Mouse (Mus musculus): ENCODE data around the gene St8sia6. TPM values are rescaled to one million over a fixed set of nuclear protein-coding genes. Genes with fewer than 3 reads are reported as not detected.
A peak's percentile ranks its signal among the peaks of the same experiment; 100 is the strongest.

The St8sia6 gene
- total and polyA plus RNA-seq, 3 experiments, result 0.74 to 1.7 (median 1.2) TPM

- no peaks in the 10 kb centered on the region for H3K27me3 ChIP-seq (ENCODE audit: control insufficient read depth, insufficient read depth, low read length)
- WGBS, result 66% methylated on average over 7 of the region's 7 CpGs
These were observed 36.5 kb downstream of the St8sia6 start for GRCm38 (mm10) chr2:13757412-13757811.

GRCm38 (mm10) chr2:13755733-13756132 is 38.1 kb downstream of the St8sia6 start:
- H3K9ac ChIP-seq (ENCODE audit: low read depth, low read length), result no peak overlapping the region
- no peak overlapping the region for H3K27ac ChIP-seq
- intact Hi-C loops (cut with DNase I), result no loop called here
- no peaks in the 10 kb centered on the region for H3K79me2 ChIP-seq (replicated peaks; ENCODE audit: control insufficient read depth, insufficient read depth, low read length)
- peaks cover 1% of the 10 kb centered on the region for H3K4me1 ChIP-seq (ENCODE audit: control insufficient read depth, insufficient read depth, low read length)
- H3K4me3 ChIP-seq, result no peak overlapping the region
- DNase-seq, result no peak
- no peaks in the 10 kb centered on the region; the same call in 1 of the 2 replicates for H3K36me3 ChIP-seq (ENCODE audit: control insufficient read depth, insufficient read depth, low read length)
- WGBS, result 80% methylated on average over 4 of the region's 4 CpGs
- H3K27me3 ChIP-seq (ENCODE audit: control insufficient read depth, insufficient read depth, low read length), result no peaks in the 10 kb centered on the region
- TF ChIP-seq POLR2A (IDR thresholded peaks at IDR 0.05; ENCODE audit: insufficient read depth, low read depth, low read length), result no peak
- TF ChIP-seq CTCF (IDR thresholded peaks at IDR 0.05), result no peak
- TF ChIP-seq EP300 (IDR thresholded peaks at IDR 0.05; ENCODE audit: insufficient read depth, low read depth, low read length), result no peak

More at GRCm38 (mm10) chr2:13757412-13757811, 36.5 kb downstream of the St8sia6 start:
- H3K4me3 ChIP-seq, result no peak overlapping the region
- no peak overlapping the region for H3K9ac ChIP-seq (ENCODE audit: low read depth, low read length)
- intact Hi-C loops (cut with DNase I), result no loop called here
- H3K36me3 ChIP-seq (ENCODE audit: control insufficient read depth, insufficient read depth, low read length), result no peaks in the 10 kb centered on the region; the same call in 1 of the 2 replicates
- TF ChIP-seq POLR2A (IDR thresholded peaks at IDR 0.05; ENCODE audit: insufficient read depth, low read depth, low read length), result no peak
- TF ChIP-seq EP300 (IDR thresholded peaks at IDR 0.05; ENCODE audit: insufficient read depth, low read depth, low read length), result no peak
- no peak for TF ChIP-seq CTCF (IDR thresholded peaks at IDR 0.05)
- H3K27ac ChIP-seq, result no peak overlapping the region
- H3K4me1 ChIP-seq (ENCODE audit: control insufficient read depth, insufficient read depth, low read length), result peaks cover 1% of the 10 kb centered on the region
- H3K79me2 ChIP-seq (replicated peaks; ENCODE audit: control insufficient read depth, insufficient read depth, low read length), result no peaks in the 10 kb centered on the region
- DNase-seq, result no peak

GRCm38 (mm10) chr2:13751691-13752090 is 42.2 kb downstream of the St8sia6 start:
- TF ChIP-seq POLR2A (IDR thresholded peaks at IDR 0.05; ENCODE audit: insufficient read depth, low read depth, low read length) (no peak), CTCF (IDR thresholded peaks at IDR 0.05) (no peak), EP300 (IDR thresholded peaks at IDR 0.05; ENCODE audit: insufficient read depth, low read depth, low read length) (no peak)
- WGBS, result 88% methylated on average over 1 of the region's 1 CpGs
- H3K36me3 ChIP-seq (ENCODE audit: control insufficient read depth, insufficient read depth, low read length), result peaks cover 6% of the 10 kb centered on the region

GRCm38 (mm10) chr2:13750777-13751176 is 43.1 kb downstream of the St8sia6 start:
- H3K27me3 ChIP-seq (ENCODE audit: control insufficient read depth, insufficient read depth, low read length), result no peaks in the 10 kb centered on the region
- TF ChIP-seq EP300 (IDR thresholded peaks at IDR 0.05; ENCODE audit: insufficient read depth, low read depth, low read length) (no peak), CTCF (IDR thresholded peaks at IDR 0.05) (no peak), POLR2A (IDR thresholded peaks at IDR 0.05; ENCODE audit: insufficient read depth, low read depth, low read length) (no peak)
- H3K9ac ChIP-seq (ENCODE audit: low read depth, low read length), result no peak overlapping the region
- intact Hi-C loops (cut with DNase I), result loop anchor here (5.0 kb wide), 1 partner anchor 42 kb away; the partner anchor contains the start of gene St8sia6
- H3K79me2 ChIP-seq (replicated peaks; ENCODE audit: control insufficient read depth, insufficient read depth, low read length), result no peaks in the 10 kb centered on the region
- peaks cover 6% of the 10 kb centered on the region for H3K36me3 ChIP-seq (ENCODE audit: control insufficient read depth, insufficient read depth, low read length)
- H3K4me3 ChIP-seq, result no peak overlapping the region
- no peak for DNase-seq
- peaks cover 3% of the 10 kb centered on the region; the same call in 1 of the 2 replicates for H3K4me1 ChIP-seq (ENCODE audit: control insufficient read depth, insufficient read depth, low read length)
- H3K27ac ChIP-seq, result peak overlapping the region; percentile 70
- WGBS, result 32% methylated on average over 1 of the region's 1 CpGs

More at GRCm38 (mm10) chr2:13751691-13752090, 42.2 kb downstream of the St8sia6 start:
- Histone ChIP-seq H3K4me1 (ENCODE audit: control insufficient read depth, insufficient read depth, low read length) (peaks cover 3% of the 10 kb centered on the region; the same call in 1 of the 2 replicates), H3K27ac (no peak overlapping the region), H3K79me2 (replicated peaks; ENCODE audit: control insufficient read depth, insufficient read depth, low read length) (no peaks in the 10 kb centered on the region), H3K27me3 (ENCODE audit: control insufficient read depth, insufficient read depth, low read length) (no peaks in the 10 kb centered on the region), H3K4me3 (no peak overlapping the region), H3K9ac (ENCODE audit: low read depth, low read length) (no peak overlapping the region)
- DNase-seq, result no peak
- intact Hi-C loops (cut with DNase I), result loop anchor here (5.0 kb wide), 1 partner anchor 41 kb away; the partner anchor contains the start of gene St8sia6

GRCm38 (mm10) chr2:13750089-13750488 is 43.8 kb downstream of the St8sia6 start:
- intact Hi-C loops (cut with DNase I), result loop anchor here (5.0 kb wide), 1 partner anchor 42 kb away; the partner anchor contains the start of gene St8sia6
- Histone ChIP-seq H3K79me2 (replicated peaks; ENCODE audit: control insufficient read depth, insufficient read depth, low read length) (no peaks in the 10 kb centered on the region), H3K27ac (peak overlapping the region; percentile 70), H3K9ac (ENCODE audit: low read depth, low read length) (no peak overlapping the region), H3K4me3 (no peak overlapping the region), H3K36me3 (ENCODE audit: control insufficient read depth, insufficient read depth, low read length) (peaks cover 6% of the 10 kb centered on the region), H3K4me1 (ENCODE audit: control insufficient read depth, insufficient read depth, low read length) (peaks cover 3% of the 10 kb centered on the region; the same call in 1 of the 2 replicates), H3K27me3 (ENCODE audit: control insufficient read depth, insufficient read depth, low read length) (no peaks in the 10 kb centered on the region)
- 34% methylated on average over 1 of the region's 1 CpGs for WGBS
- TF ChIP-seq CTCF (IDR thresholded peaks at IDR 0.05), result no peak
- 0 out of 2 replicates have a peak, but pooled peaks have one; percentile 22 for TF ChIP-seq EP300 (IDR thresholded peaks at IDR 0.05; ENCODE audit: insufficient read depth, low read depth, low read length)
- DNase-seq, result peak in 1 of 2 experiments; percentile 22

DNA sequence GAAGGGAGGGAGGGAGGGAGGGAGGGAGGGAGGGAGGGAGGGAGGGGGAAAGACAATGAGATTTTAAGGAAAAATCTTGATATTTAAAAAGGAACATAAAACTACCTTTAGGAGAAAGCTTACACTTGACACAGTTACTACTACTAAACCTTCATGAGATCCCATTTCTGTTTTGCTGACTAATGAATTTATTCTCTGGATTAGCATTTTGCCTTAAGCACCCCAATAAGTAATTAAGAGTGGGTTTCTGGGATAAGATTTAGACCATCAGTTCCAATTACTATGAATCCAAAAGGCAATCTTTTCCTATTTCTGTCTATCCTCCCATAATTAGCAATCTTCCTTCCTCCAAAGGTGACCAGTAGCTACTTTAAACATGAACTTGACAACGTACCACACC is 44.7 kb downstream of the St8sia6 start:
- WGBS, result 77% methylated on average over 1 of the region's 1 CpGs
- H3K9ac ChIP-seq (ENCODE audit: low read depth, low read length), result no peak overlapping the region
- intact Hi-C loops (cut with DNase I), result no loop called here

More for the DNA sequence above, 44.7 kb downstream of the St8sia6 start:
- H3K79me2 ChIP-seq (replicated peaks; ENCODE audit: control insufficient read depth, insufficient read depth, low read length), result no peaks in the 10 kb centered on the region
- peaks cover 3% of the 10 kb centered on the region; the same call in 1 of the 2 replicates for H3K4me1 ChIP-seq (ENCODE audit: control insufficient read depth, insufficient read depth, low read length)
- no peak overlapping the region for H3K4me3 ChIP-seq
- TF ChIP-seq CTCF (IDR thresholded peaks at IDR 0.05), result no peak
- TF ChIP-seq POLR2A (IDR thresholded peaks at IDR 0.05; ENCODE audit: insufficient read depth, low read depth, low read length), result no peak
- TF ChIP-seq EP300 (IDR thresholded peaks at IDR 0.05; ENCODE audit: insufficient read depth, low read depth, low read length), result no peak
- no peaks in the 10 kb centered on the region for H3K27me3 ChIP-seq (ENCODE audit: control insufficient read depth, insufficient read depth, low read length)
- peak overlapping the region; percentile 34; the same call in 1 of the 2 replicates for H3K27ac ChIP-seq
- DNase-seq, result no peak
- H3K36me3 ChIP-seq (ENCODE audit: control insufficient read depth, insufficient read depth, low read length), result peaks cover 6% of the 10 kb centered on the region
